Mouse (Mus musculus): ENCODE data around the gene Zfp865. TPM values are rescaled to one million over a fixed set of nuclear protein-coding genes. Genes with fewer than 3 reads are reported as not detected.

The Zfp865 gene
- polyA plus RNA-seq, 1 experiment from 2014 or later = 6.1 TPM

GRCm38 (mm10) chr7:5037467-5037866 lies 17.3 kb downstream of the Zfp865 start:
- no peak for ATAC-seq (replicated peaks)
- Histone ChIP-seq H3K27me3 (no peaks in the 10 kb centered on the region), H3K4me3 (peak overlapping the region; percentile 96), H3K4me1 (peaks cover 22% of the 10 kb centered on the region), H3K36me3 (peaks cover 38% of the 10 kb centered on the region), H3K27ac (replicated peaks) (peak overlapping the region; percentile 98), H3K4me2 (replicated peaks) (peak overlapping the region; percentile 58), H3K9me3 (no peaks in the 10 kb centered on the region), H3K9ac (replicated peaks) (peak overlapping the region; percentile 87; the same call in 1 of the 2 replicates)
- WGBS = 88% methylated on average over 8 of the region's 8 CpGs

- Histone ChIP-seq H3K27ac (replicated peaks) (peak within 1 kb of the TSS; percentile 98), H3K27me3 (no peaks in the 10 kb centered on the region), H3K9me3 (no peaks in the 10 kb centered on the region), H3K4me1 (peaks cover 22% of the 10 kb centered on the region), H3K4me2 (replicated peaks) (peak within 1 kb of the TSS; percentile 58), H3K36me3 (peaks cover 31% of the 10 kb centered on the region), H3K4me3 (peak within 1 kb of the TSS; percentile 96), H3K9ac (replicated peaks) (peak within 1 kb of the TSS; percentile 87)
- WGBS = under 1% methylated on average over 48 of the region's 48 CpGs
- ATAC-seq (replicated peaks) = peak; percentile 97
Measured at GRCm38 (mm10) chr7:5038109-5038732, 18.0 kb downstream of the Zfp865 start, which contains the start of gene Zfp784. TSS of gene Zfp784 (minus strand) at chr7:5038446.

- Histone ChIP-seq H3K9ac (replicated peaks) (peak overlapping the region; percentile 87), H3K4me3 (peak overlapping the region; percentile 96), H3K27me3 (no peaks in the 10 kb centered on the region), H3K4me2 (replicated peaks) (peak overlapping the region; percentile 58), H3K36me3 (peaks cover 24% of the 10 kb centered on the region), H3K4me1 (peaks cover 22% of the 10 kb centered on the region), H3K27ac (replicated peaks) (0 out of 2 replicates have a peak overlapping the region, but pooled peaks have one; percentile 98), H3K9me3 (no peaks in the 10 kb centered on the region)
- no peak for ATAC-seq (replicated peaks)
- 32% methylated on average over 5 of the region's 5 CpGs for WGBS
Measured at GRCm38 (mm10) chr7:5038940-5039339, 18.8 kb downstream of the Zfp865 start.

DNA sequence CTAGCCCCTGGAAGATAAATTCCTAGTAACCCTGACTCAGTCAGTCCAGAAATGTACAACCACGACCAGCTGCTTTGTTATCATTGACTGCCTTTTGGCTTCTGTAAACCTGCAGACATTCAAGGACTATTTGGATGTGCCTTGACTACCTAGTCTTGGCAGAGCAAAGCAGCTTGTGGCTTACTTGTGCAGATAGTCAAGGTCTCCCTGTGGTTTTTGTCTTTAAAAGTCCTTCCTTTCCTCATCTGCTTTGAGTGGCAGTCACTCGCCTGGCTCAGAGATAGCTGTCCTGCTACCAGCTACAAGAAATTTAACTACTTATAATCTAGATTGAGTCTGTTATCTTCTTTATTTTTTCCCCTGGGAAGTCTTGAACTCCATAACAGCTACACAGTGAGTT lies 24.8 kb downstream of the Zfp865 start:
- no peak for ATAC-seq (replicated peaks)
- WGBS = 83% methylated on average over 2 of the region's 2 CpGs
- H3K9ac ChIP-seq (replicated peaks) = no peak overlapping the region

GRCm38 (mm10) chr7:5046112-5046511 lies 25.9 kb downstream of the Zfp865 start:
- no peaks in the 10 kb centered on the region for H3K36me3 ChIP-seq
- no peaks in the 10 kb centered on the region for H3K27me3 ChIP-seq
- no peaks in the 10 kb centered on the region for H3K9me3 ChIP-seq
- no peak overlapping the region for H3K27ac ChIP-seq (replicated peaks)
- ATAC-seq (replicated peaks) = no peak
- H3K4me1 ChIP-seq = peaks cover 8% of the 10 kb centered on the region
- no peak overlapping the region for H3K4me3 ChIP-seq
- no peak overlapping the region for H3K9ac ChIP-seq (replicated peaks)
- WGBS = 77% methylated on average over 2 of the region's 2 CpGs
- H3K4me2 ChIP-seq (replicated peaks) = no peak overlapping the region

More for the DNA sequence above, 24.8 kb downstream of the Zfp865 start:
- Histone ChIP-seq H3K27me3 (no peaks in the 10 kb centered on the region), H3K4me3 (no peak overlapping the region), H3K4me2 (replicated peaks) (no peak overlapping the region), H3K27ac (replicated peaks) (no peak overlapping the region), H3K9me3 (no peaks in the 10 kb centered on the region), H3K36me3 (no peaks in the 10 kb centered on the region), H3K4me1 (no peaks in the 10 kb centered on the region)

DNA sequence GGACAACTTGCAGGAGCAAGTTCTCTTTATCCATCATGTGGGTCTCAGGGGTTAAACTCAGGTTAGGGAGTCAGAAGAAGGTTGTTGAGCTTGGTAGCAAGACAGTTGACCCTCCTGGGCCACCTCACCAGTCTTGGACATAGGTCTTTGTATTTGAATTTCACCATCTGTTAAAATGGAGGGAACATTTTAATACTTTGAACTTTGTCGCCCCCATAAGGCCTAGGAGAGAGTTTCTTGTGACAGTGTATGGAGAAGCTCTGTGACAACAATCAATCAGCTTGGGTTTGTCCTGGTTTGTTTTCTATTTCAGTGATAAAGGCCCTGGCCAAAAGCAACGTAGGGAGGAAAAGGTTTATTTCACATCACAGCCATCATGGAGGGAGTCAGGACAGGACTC lies 27.1 kb downstream of the Zfp865 start:
- H3K36me3 ChIP-seq = no peaks in the 10 kb centered on the region
- no peak overlapping the region for H3K4me2 ChIP-seq (replicated peaks)
- no peaks in the 10 kb centered on the region for H3K9me3 ChIP-seq
- 24% methylated on average over 2 of the region's 2 CpGs for WGBS
- no peak for ATAC-seq (replicated peaks)
- H3K27me3 ChIP-seq = no peaks in the 10 kb centered on the region
- H3K27ac ChIP-seq (replicated peaks) = no peak overlapping the region
- H3K9ac ChIP-seq (replicated peaks) = no peak overlapping the region
- H3K4me3 ChIP-seq = no peak overlapping the region
- H3K4me1 ChIP-seq = peaks cover 14% of the 10 kb centered on the region

DNA sequence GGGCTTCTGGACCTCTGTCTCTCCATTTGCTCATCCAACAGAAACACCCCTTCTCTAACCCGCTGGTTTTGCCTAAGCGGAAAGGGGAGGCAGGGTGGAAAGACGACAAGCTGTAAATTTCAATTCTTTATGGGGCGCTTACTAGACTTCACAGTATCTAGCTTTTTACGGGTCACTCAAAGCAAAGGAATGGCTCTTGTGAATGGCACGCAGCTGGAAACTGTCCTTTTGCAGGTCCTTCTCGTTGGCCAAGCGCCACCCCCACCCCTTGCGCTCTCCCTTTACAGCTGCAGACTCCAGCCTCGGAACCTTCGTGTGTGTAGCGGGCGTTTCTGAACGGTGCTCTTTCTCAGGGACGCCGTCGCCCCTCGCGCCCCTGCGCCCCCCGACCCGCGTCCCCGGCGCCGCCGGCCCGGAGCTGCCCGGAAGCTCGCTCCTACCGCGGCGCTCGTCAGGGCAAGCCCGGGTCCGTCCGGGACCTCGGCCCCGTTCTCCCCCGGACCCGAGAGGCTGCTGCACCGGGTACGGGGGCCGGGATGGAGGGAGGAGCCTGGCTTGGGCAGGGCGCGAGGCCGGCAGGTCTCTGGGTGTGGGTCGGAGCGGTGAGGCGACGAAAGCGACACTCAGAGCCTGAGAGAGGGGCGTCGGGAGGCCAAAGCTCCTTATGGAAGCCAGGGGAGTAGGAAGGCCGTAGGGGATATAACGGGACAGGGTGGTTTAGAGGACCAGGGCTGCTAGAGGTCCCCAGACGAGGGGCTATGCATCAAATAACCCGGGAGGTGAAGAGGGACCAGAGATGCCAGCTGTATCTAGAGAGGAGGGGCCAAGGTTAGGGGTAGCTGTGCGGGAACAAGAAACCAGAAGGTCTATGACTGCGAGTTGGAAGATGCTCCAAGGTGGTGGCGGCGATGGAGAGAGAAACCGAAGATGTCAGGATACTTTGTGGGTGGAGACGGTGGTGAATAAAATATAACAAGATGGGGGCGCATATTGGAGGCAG lies 31.3 kb downstream of the Zfp865 start, which contains the start of gene Zfp580:
TSS of gene Zfp580 (plus strand) at position 346 of the 1,000 bp plus-strand sequence.
- Histone ChIP-seq H3K9ac (replicated peaks) (peak within 1 kb of the TSS; percentile 83), H3K4me2 (replicated peaks) (peak within 1 kb of the TSS; percentile 84), H3K4me3 (peak within 1 kb of the TSS; percentile 73), H3K27ac (replicated peaks) (peak within 1 kb of the TSS; percentile 81), H3K4me1 (peaks cover 46% of the 10 kb centered on the region), H3K27me3 (peaks cover 36% of the 10 kb centered on the region), H3K9me3 (no peaks in the 10 kb centered on the region), H3K36me3 (no peaks in the 10 kb centered on the region)
- WGBS = 1% methylated on average over 64 of the region's 65 CpGs
- ATAC-seq (replicated peaks) = peak; percentile 82

GRCm38 (mm10) chr7:5052438-5052837 lies 32.3 kb downstream of the Zfp865 start:
- no peaks in the 10 kb centered on the region for H3K36me3 ChIP-seq
- H3K4me3 ChIP-seq = peak overlapping the region; percentile 73
- peak overlapping the region; percentile 83 for H3K9ac ChIP-seq (replicated peaks)
- peak overlapping the region; percentile 84 for H3K4me2 ChIP-seq (replicated peaks)
- H3K27ac ChIP-seq (replicated peaks) = 0 out of 2 replicates have a peak overlapping the region, but pooled peaks have one; percentile 81
- 5% methylated on average over 12 of the region's 12 CpGs for WGBS
- no peak for ATAC-seq (replicated peaks)
- H3K4me1 ChIP-seq = peaks cover 54% of the 10 kb centered on the region
- H3K9me3 ChIP-seq = no peaks in the 10 kb centered on the region
- H3K27me3 ChIP-seq = peaks cover 40% of the 10 kb centered on the region

- WGBS = 4% methylated on average over 45 of the region's 45 CpGs
- Histone ChIP-seq H3K4me2 (replicated peaks) (peak overlapping the region; percentile 84), H3K4me1 (peaks cover 59% of the 10 kb centered on the region), H3K27me3 (peaks cover 45% of the 10 kb centered on the region), H3K4me3 (peak overlapping the region; percentile 73), H3K27ac (replicated peaks) (no peak overlapping the region), H3K9ac (replicated peaks) (peak overlapping the region; percentile 83), H3K36me3 (no peaks in the 10 kb centered on the region), H3K9me3 (no peaks in the 10 kb centered on the region)
- ATAC-seq (replicated peaks) = no peak
Measured at GRCm38 (mm10) chr7:5052931-5053343, 32.8 kb downstream of the Zfp865 start.

- Histone ChIP-seq H3K27ac (replicated peaks) (no peak overlapping the region), H3K9ac (replicated peaks) (peak overlapping the region; percentile 83)
Measured at GRCm38 (mm10) chr7:5053456-5054179, 33.4 kb downstream of the Zfp865 start.

GRCm38 (mm10) chr7:5056651-5057263 lies 36.6 kb downstream of the Zfp865 start:
- Histone ChIP-seq H3K9me3 (no peaks in the 10 kb centered on the region), H3K4me3 (peak overlapping the region; percentile 63), H3K36me3 (no peaks in the 10 kb centered on the region), H3K27me3 (peaks cover 46% of the 10 kb centered on the region), H3K27ac (replicated peaks) (peak overlapping the region; percentile 62; the same call in 1 of the 2 replicates), H3K9ac (replicated peaks) (peak overlapping the region; percentile 78), H3K4me2 (replicated peaks) (peak overlapping the region; percentile 67), H3K4me1 (peaks cover 68% of the 10 kb centered on the region)
- under 1% methylated on average over 55 of the region's 55 CpGs for WGBS
- no peak for ATAC-seq (replicated peaks)

More at GRCm38 (mm10) chr7:5053456-5054179, 33.4 kb downstream of the Zfp865 start:
- H3K4me2 ChIP-seq (replicated peaks) = peak overlapping the region; percentile 84
- H3K4me3 ChIP-seq = peak overlapping the region; percentile 73
- 8% methylated on average over 32 of the region's 32 CpGs for WGBS
- ATAC-seq (replicated peaks) = no peak
- H3K9me3 ChIP-seq = no peaks in the 10 kb centered on the region
- no peaks in the 10 kb centered on the region for H3K36me3 ChIP-seq
- peaks cover 60% of the 10 kb centered on the region for H3K4me1 ChIP-seq
- peaks cover 46% of the 10 kb centered on the region for H3K27me3 ChIP-seq

Measured in forebrain, embryonic 15.5 days (tissue).